Mouse (Mus musculus): ENCODE measurements around the gene Olfr512. TPM values are rescaled to one million over a fixed set of nuclear protein-coding genes. Genes with fewer than 3 reads are reported as not detected.

Gene Olfr512
- not detected in 2 replicates for polyA plus RNA-seq (2016; fragmentation: Nextera tagmentation; extraction: Ambion mirVana)

DNA sequence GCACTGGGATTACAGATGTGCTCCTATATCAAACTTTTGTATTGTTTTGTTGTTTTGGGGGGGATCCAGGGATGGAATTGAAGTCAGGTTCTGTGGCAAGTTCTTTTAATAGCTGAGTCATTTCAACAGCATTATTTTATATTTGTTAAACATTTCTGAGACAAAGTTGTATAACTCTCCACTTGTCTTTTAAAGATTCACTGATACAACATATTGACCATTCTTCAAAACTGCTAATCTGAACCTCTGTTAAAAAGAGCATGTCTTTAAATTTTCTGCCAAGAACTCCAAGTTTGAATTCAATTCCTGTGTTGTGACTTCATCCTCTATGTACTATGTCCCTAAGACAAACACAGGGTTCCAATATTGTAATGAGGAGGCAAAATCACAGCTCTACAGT, at the start of gene Olfr512:
Gene Olfr512 (plus strand): TSS at position 301 of the 400 bp plus-strand sequence.
- Histone ChIP-seq H3K4me2 (replicated peaks) (no peak within 1 kb of the TSS), H3K4me3 (no peak within 1 kb of the TSS), H3K36me3 (no peaks in the 10 kb centered on the region), H3K4me1 (no peaks in the 10 kb centered on the region), H3K9me3 (replicated peaks) (no peaks in the 10 kb centered on the region), H3K27me3 (no peaks in the 10 kb centered on the region), H3K9ac (no peak within 1 kb of the TSS), H3K27ac (no peak within 1 kb of the TSS)
- ATAC-seq (ENCODE audit: low FRiP score), result no peak

DNA sequence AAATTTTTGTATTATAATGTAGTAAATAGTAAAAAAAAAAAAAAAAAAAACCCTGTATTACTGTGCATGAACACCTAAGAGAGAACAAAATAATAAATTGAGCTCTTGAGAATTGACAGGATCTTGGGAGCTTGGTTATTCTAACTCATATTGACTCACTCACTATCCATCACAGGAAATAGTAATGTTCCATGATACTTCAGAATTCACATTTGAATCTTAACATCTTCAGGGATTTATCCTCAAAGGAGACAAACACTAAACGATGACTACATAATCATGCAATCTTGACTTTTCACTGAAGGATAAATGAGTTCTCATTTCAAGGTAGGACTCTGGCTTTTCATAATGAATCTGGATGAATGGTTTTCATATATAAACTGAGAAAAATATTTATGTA, 47.0 kb upstream of the Olfr512 start, which contains the start of gene Olfr510:
Gene Olfr510 (plus strand): TSS at position 301 of the 400 bp plus-strand sequence.
- Histone ChIP-seq H3K4me3 (no peak within 1 kb of the TSS), H3K27ac (no peak within 1 kb of the TSS), H3K4me1 (no peaks in the 10 kb centered on the region), H3K9ac (no peak within 1 kb of the TSS), H3K27me3 (no peaks in the 10 kb centered on the region), H3K36me3 (no peaks in the 10 kb centered on the region), H3K4me2 (replicated peaks) (no peak within 1 kb of the TSS), H3K9me3 (replicated peaks) (no peaks in the 10 kb centered on the region)
- ATAC-seq (ENCODE audit: low FRiP score), result no peak
- 89% methylated on average over 1 of the region's 1 CpGs for WGBS

DNA sequence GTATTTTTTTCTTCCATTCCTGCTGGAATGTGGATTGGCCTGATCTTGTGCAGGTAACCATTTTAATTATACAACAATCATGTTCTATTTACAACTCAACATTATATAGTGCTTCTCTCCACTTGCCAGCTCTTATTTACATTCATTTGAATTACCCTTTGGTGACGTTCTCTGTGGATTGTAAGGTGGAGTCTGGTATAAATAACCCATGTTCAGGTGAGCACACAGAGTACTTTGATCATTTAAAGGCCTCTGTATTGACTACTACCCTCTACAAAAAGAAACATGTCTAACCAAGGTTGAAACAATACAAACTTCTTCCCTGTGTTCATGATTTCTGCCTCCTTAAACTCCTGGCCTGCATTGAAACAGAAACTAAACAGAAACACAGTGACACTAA, 42.1 kb upstream of the Olfr512 start:
- Histone ChIP-seq H3K9me3 (replicated peaks) (no peaks in the 10 kb centered on the region), H3K4me2 (replicated peaks) (no peak overlapping the region), H3K4me3 (no peak overlapping the region), H3K36me3 (no peaks in the 10 kb centered on the region), H3K27me3 (no peaks in the 10 kb centered on the region), H3K27ac (no peak overlapping the region), H3K9ac (no peak overlapping the region), H3K4me1 (no peaks in the 10 kb centered on the region)
- ATAC-seq (ENCODE audit: low FRiP score), result no peak
- 79% methylated on average over 1 of the region's 1 CpGs for WGBS

DNA sequence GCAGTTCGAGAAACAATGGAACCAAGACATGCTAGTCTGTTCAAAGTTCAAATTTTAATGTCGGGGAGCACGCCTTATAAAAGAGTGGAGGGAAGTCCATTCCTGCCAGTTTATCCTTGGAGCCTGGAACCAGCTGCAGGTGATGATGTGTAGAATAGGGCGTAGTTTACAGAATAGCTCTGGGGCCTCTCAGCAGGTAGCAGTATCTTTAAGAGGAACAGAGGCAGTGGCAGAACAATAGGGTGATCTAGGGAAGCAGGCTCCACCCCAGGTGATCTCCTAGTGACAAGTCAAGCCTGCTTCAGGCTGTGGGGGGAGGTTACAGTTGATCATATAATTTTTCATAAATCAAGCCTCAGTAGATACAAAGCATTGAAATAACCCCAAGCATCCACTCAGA, 34.2 kb upstream of the Olfr512 start:
- Histone ChIP-seq H3K4me2 (replicated peaks) (no peak overlapping the region), H3K27me3 (no peaks in the 10 kb centered on the region), H3K4me1 (no peaks in the 10 kb centered on the region), H3K27ac (no peak overlapping the region), H3K9me3 (replicated peaks) (no peaks in the 10 kb centered on the region), H3K9ac (no peak overlapping the region), H3K36me3 (no peaks in the 10 kb centered on the region), H3K4me3 (no peak overlapping the region)
- 88% methylated on average over 4 of the region's 4 CpGs for WGBS
- no peak for ATAC-seq (ENCODE audit: low FRiP score)

DNA sequence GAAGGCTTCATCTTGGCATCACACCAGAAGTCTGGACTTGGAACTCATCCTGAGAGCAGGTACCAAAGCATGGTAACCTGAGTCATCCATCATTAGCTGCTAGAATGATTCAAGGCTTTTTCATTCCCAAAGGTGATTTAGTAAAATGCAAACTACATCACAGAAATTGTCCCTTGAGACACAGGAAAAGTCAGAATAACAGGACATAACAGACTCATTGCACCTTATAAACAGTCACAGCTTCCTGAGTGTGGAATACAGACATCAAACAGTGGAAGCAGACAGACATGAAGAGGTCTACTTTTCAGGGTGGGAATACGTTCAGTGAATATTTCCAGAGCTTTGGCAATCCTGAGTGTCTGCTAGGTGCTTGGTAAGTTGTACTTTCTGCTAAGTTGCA, 37.6 kb downstream of the Olfr512 start, which contains the start of gene Olfr513:
Gene Olfr513 (plus strand): TSS at position 301 of the 400 bp plus-strand sequence.
- no peaks in the 10 kb centered on the region for H3K36me3 ChIP-seq
- no peak within 1 kb of the TSS for H3K4me2 ChIP-seq (replicated peaks)
- no peaks in the 10 kb centered on the region for H3K4me1 ChIP-seq
- H3K4me3 ChIP-seq, result no peak within 1 kb of the TSS
- H3K9ac ChIP-seq, result no peak within 1 kb of the TSS
- no peaks in the 10 kb centered on the region for H3K9me3 ChIP-seq (replicated peaks)
- ATAC-seq (ENCODE audit: low FRiP score), result no peak
- no peaks in the 10 kb centered on the region for H3K27me3 ChIP-seq
- WGBS, result 66% methylated on average over 1 of the region's 1 CpGs
- H3K27ac ChIP-seq, result no peak within 1 kb of the TSS

DNA sequence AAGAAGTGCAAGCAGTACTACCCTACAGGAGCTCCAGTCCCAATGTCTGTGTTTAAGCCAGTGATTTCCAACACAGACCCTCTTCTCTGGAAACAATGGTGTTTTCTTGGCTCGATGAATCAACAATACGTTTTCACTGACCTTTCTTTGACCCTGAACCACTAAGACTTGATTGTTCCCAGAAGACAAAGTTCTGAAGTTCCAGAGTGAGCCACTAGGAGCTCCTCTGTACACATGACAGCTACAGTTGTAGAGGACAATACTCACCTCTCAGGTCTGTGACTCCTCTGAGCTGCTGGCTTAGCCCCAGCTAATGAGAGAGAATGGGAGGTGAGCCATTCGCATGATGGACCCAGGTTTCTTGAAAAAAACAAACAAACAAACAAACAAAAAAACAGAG, 47.3 kb downstream of the Olfr512 start:
- Histone ChIP-seq H3K27me3 (no peaks in the 10 kb centered on the region), H3K36me3 (no peaks in the 10 kb centered on the region), H3K4me2 (replicated peaks) (no peak overlapping the region), H3K4me1 (no peaks in the 10 kb centered on the region), H3K4me3 (no peak overlapping the region), H3K9me3 (replicated peaks) (no peaks in the 10 kb centered on the region), H3K27ac (no peak overlapping the region), H3K9ac (no peak overlapping the region)
- 30% methylated on average over 3 of the region's 3 CpGs for WGBS
- ATAC-seq (ENCODE audit: low FRiP score), result no peak

Other genes starting within 250 kb of the Olfr512 start
- not detected in 2 replicates for gene Olfr498, start 248.0 kb upstream of the Olfr512 start, polyA plus RNA-seq (2016; fragmentation: Nextera tagmentation; extraction: Ambion mirVana)
- not detected in 2 replicates for gene Olfr502, start 188.3 kb upstream of the Olfr512 start, polyA plus RNA-seq (2016; fragmentation: Nextera tagmentation; extraction: Ambion mirVana)
- not detected in 2 replicates for gene Olfr503, start 168.8 kb upstream of the Olfr512 start, polyA plus RNA-seq (2016; fragmentation: Nextera tagmentation; extraction: Ambion mirVana)
- not detected in 2 replicates for gene Olfr504, start 147.5 kb upstream of the Olfr512 start, polyA plus RNA-seq (2016; fragmentation: Nextera tagmentation; extraction: Ambion mirVana)
- not detected in 2 replicates for gene Olfr506, start 102.5 kb upstream of the Olfr512 start, polyA plus RNA-seq (2016; fragmentation: Nextera tagmentation; extraction: Ambion mirVana)
- not detected in 2 replicates for gene Olfr507, start 91.5 kb upstream of the Olfr512 start, polyA plus RNA-seq (2016; fragmentation: Nextera tagmentation; extraction: Ambion mirVana)
- not detected in 2 replicates for gene Olfr508, start 83.3 kb upstream of the Olfr512 start, polyA plus RNA-seq (2016; fragmentation: Nextera tagmentation; extraction: Ambion mirVana)
- not detected in 2 replicates for gene Olfr509, start 61.4 kb upstream of the Olfr512 start, polyA plus RNA-seq (2016; fragmentation: Nextera tagmentation; extraction: Ambion mirVana)
- gene Olfr510, start 46.9 kb upstream of the Olfr512 start, polyA plus RNA-seq (2016; fragmentation: Nextera tagmentation; extraction: Ambion mirVana), result not detected in 2 replicates
- not detected in 2 replicates for gene Olfr513, start 37.7 kb downstream of the Olfr512 start, polyA plus RNA-seq (2016; fragmentation: Nextera tagmentation; extraction: Ambion mirVana)
- gene Olfr514, start 112.7 kb downstream of the Olfr512 start, polyA plus RNA-seq (2016; fragmentation: Nextera tagmentation; extraction: Ambion mirVana), result not detected in 2 replicates
- not detected in 2 replicates for gene Olfr516, start 137.2 kb downstream of the Olfr512 start, polyA plus RNA-seq (2016; fragmentation: Nextera tagmentation; extraction: Ambion mirVana)
- gene Olfr517, start 159.1 kb downstream of the Olfr512 start, polyA plus RNA-seq (2016; fragmentation: Nextera tagmentation; extraction: Ambion mirVana), result not detected in 2 replicates
- gene Olfr518, start 171.7 kb downstream of the Olfr512 start, polyA plus RNA-seq (2016; fragmentation: Nextera tagmentation; extraction: Ambion mirVana), result not detected in 2 replicates
- not detected in 2 replicates for gene Olfr519, start 181.1 kb downstream of the Olfr512 start, polyA plus RNA-seq (2016; fragmentation: Nextera tagmentation; extraction: Ambion mirVana)
- not detected in 2 replicates for gene Nlrp10, start 216.9 kb downstream of the Olfr512 start, polyA plus RNA-seq (2016; fragmentation: Nextera tagmentation; extraction: Ambion mirVana)
- gene Eif3f, start 221.1 kb downstream of the Olfr512 start, polyA plus RNA-seq (2016; fragmentation: Nextera tagmentation; extraction: Ambion mirVana), result 77.2 and 87.2 TPM in 2 replicates
- 40.3 and 42.1 TPM in 2 replicates for gene Tub, start 237.0 kb downstream of the Olfr512 start, polyA plus RNA-seq (2016; fragmentation: Nextera tagmentation; extraction: Ambion mirVana)

All from hindbrain, embryonic 12.5 days (tissue).